Mouse (Mus musculus): ENCODE data around the gene Ces1c. TPM values are rescaled to one million over a fixed set of nuclear protein-coding genes. Genes with fewer than 3 reads are reported as not detected.

Gene Ces1c
- polyA plus RNA-seq, 1 experiment from 2014 or later, result not detected

DNA sequence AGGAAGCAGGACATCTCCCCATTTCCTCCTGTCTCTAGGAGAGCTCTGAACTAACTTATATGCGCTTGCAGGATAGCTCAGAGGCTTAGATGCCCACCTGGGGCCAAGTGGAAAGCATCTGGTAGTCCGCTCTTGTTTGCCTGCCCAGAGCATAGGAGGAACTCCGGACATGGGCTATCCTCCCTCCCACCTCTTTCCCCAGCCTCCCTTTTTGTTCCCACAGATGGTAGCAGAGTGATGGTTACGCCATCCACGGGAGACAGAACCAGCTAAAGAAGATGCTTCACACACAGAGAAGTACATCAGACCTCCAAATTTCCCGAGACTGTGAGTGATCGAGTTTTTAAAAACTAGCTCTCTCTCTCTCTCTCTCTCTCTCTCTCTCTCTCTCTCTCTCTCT lies 42.9 kb downstream of the Ces1c start:
- Histone ChIP-seq H3K36me3 (ENCODE audit: insufficient read depth) (no peaks in the 10 kb centered on the region), H3K9ac (no peak overlapping the region), H3K9me3 (ENCODE audit: low read depth, low read length) (no peaks in the 10 kb centered on the region), H3K27me3 (ENCODE audit: insufficient read depth, low read length) (no peaks in the 10 kb centered on the region), H3K4me1 (ENCODE audit: insufficient read depth) (no peaks in the 10 kb centered on the region; the same call in 1 of the 2 replicates), H3K4me3 (ENCODE audit: low read depth, low read length) (no peak overlapping the region), H3K27ac (ENCODE audit: low read depth) (no peak overlapping the region), H3K4me2 (peak overlapping the region; percentile 40; the same call in 1 of the 2 replicates)
- ATAC-seq (ENCODE audit: insufficient read depth) (peak; percentile 52), DNase-seq (peak; percentile 17)
- 16% methylated on average over 7 of the region's 7 CpGs for WGBS
- no peak for TF ChIP-seq CTCF (IDR thresholded peaks at IDR 0.05; ENCODE audit: low read depth)

DNA sequence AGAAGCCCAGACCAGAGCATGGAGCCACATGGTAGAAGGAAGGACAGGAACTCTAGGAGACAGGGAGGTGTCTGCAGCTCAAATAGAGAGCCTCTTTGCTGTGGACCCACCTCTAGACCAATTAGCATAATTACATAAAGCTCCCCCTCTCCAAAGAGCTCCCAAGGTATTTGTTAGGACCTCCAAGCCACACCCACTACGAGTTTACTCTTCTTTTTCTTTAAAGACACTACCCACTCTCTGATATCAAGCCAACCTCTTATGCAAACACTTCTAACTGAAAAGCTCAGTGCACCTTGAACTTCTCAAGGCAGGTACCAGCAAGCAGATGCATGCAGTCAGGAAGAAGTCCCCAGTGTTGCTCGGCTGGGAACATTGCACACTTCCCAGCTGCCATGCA lies 51.2 kb downstream of the Ces1c start, which contains the start of gene Ces1b:
Ces1b (minus strand) TSS at position 131 of the 400 bp plus-strand sequence.
- ATAC-seq (ENCODE audit: insufficient read depth), result no peak
- H3K27me3 ChIP-seq (ENCODE audit: insufficient read depth, low read length), result no peaks in the 10 kb centered on the region
- no peaks in the 10 kb centered on the region for H3K4me1 ChIP-seq (ENCODE audit: insufficient read depth)
- H3K27ac ChIP-seq (ENCODE audit: low read depth), result no peak within 1 kb of the TSS
- 46% methylated on average over 2 of the region's 2 CpGs for WGBS
- DNase-seq, result no peak
- H3K9ac ChIP-seq, result no peak within 1 kb of the TSS
- no peaks in the 10 kb centered on the region for H3K9me3 ChIP-seq (ENCODE audit: low read depth, low read length)
- H3K36me3 ChIP-seq (ENCODE audit: insufficient read depth), result no peaks in the 10 kb centered on the region
- no peak within 1 kb of the TSS for H3K4me3 ChIP-seq (ENCODE audit: low read depth, low read length)
- no peak for TF ChIP-seq CTCF (IDR thresholded peaks at IDR 0.05; ENCODE audit: low read depth)
- H3K4me2 ChIP-seq, result no peak within 1 kb of the TSS

DNA sequence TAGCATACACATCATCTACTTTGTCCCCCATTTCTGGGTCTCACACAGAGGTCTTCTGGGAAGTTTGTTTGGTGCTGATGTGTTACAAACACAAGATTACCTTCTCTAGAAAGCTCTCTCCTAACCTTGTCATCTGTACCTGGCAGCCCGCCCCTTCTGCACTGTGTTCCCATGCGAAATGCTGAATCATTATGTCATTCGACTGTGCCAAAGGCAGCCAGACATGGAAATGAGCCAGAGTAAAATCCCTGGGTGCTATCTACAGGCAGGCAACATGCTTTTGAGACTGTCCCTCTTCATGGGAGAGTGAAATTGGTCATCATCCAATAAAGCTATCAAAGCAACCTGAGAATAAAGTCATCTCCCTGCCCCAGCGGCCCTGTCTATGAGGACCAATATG lies 55.8 kb downstream of the Ces1c start:
- H3K4me3 ChIP-seq (ENCODE audit: low read depth, low read length), result no peak overlapping the region
- no peaks in the 10 kb centered on the region for H3K27me3 ChIP-seq (ENCODE audit: insufficient read depth, low read length)
- 81% methylated on average over 4 of the region's 4 CpGs for WGBS
- H3K9ac ChIP-seq, result no peak overlapping the region
- H3K27ac ChIP-seq (ENCODE audit: low read depth), result no peak overlapping the region
- ATAC-seq (ENCODE audit: insufficient read depth) (no peak), DNase-seq (no peak)
- H3K9me3 ChIP-seq (ENCODE audit: low read depth, low read length), result no peaks in the 10 kb centered on the region
- H3K36me3 ChIP-seq (ENCODE audit: insufficient read depth), result no peaks in the 10 kb centered on the region
- TF ChIP-seq CTCF (IDR thresholded peaks at IDR 0.05; ENCODE audit: low read depth), result no peak
- H3K4me2 ChIP-seq, result no peak overlapping the region
- H3K4me1 ChIP-seq (ENCODE audit: insufficient read depth), result no peaks in the 10 kb centered on the region

DNA sequence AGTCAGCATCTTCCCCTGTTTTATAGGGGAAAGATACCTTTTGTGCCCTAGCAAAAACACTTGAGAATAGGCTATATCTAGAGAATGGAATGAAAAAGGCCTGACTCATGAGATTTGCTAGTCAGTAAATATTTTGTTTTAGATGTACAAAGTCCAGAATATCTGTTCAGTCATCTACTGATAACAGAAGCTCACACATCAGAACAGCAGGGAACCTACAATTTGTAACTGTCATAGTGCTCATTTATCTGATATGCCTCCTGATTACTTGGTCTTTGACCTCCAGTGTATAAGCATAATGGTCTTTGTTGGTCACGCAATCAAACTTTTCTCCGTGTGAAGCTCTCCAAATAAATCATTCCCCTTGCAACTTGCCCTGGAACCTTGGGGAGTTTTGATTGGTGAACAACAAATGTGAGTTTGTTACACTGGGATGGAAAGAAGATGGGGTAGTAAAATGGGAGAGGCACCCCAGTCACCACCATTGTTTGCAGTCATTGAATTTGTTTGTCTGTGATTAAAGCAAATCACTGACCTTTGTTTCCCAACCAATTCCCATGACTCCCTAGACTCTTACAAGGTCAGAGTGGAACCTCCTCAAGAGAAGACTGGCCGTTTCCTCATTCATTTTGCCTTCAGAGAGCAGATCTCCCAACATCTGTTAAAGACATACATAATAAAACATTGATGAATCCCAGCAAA lies 67.5 kb downstream of the Ces1c start:
- WGBS, result 55% methylated on average over 3 of the region's 3 CpGs
- Histone ChIP-seq H3K9ac (no peak overlapping the region), H3K27ac (ENCODE audit: low read depth) (no peak overlapping the region), H3K4me3 (ENCODE audit: low read depth, low read length) (no peak overlapping the region), H3K9me3 (ENCODE audit: low read depth, low read length) (no peaks in the 10 kb centered on the region), H3K4me1 (ENCODE audit: insufficient read depth) (no peaks in the 10 kb centered on the region), H3K36me3 (ENCODE audit: insufficient read depth) (no peaks in the 10 kb centered on the region), H3K27me3 (ENCODE audit: insufficient read depth, low read length) (no peaks in the 10 kb centered on the region), H3K4me2 (no peak overlapping the region)
- no peak for ATAC-seq (ENCODE audit: insufficient read depth)
- TF ChIP-seq CTCF (IDR thresholded peaks at IDR 0.05; ENCODE audit: low read depth), result no peak
- no peak for DNase-seq

DNA sequence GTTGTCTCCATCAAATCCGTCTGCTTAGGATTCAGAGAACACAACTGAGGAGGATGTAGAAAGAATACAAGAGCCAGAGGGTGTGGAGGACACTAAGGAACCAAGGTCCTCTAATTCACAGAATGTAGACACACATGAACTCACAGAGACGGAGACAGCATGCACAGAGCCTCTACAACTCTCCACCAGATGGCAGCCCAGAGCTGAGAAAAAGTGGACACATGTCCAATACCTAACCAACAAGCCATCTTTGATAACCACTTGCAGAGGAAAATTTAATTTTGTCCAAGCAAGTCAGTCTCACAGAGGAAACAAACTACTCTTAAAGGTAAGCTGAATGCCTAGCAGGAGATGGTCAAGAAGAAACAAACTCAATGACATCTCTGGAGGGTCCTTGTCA lies 71.9 kb downstream of the Ces1c start:
- Histone ChIP-seq H3K4me1 (ENCODE audit: insufficient read depth) (no peaks in the 10 kb centered on the region), H3K36me3 (ENCODE audit: insufficient read depth) (no peaks in the 10 kb centered on the region), H3K9ac (no peak overlapping the region), H3K4me2 (no peak overlapping the region), H3K4me3 (ENCODE audit: low read depth, low read length) (no peak overlapping the region), H3K27me3 (ENCODE audit: insufficient read depth, low read length) (no peaks in the 10 kb centered on the region), H3K27ac (ENCODE audit: low read depth) (no peak overlapping the region), H3K9me3 (ENCODE audit: low read depth, low read length) (no peaks in the 10 kb centered on the region)
- ATAC-seq (ENCODE audit: insufficient read depth) (no peak), DNase-seq (peak; percentile 91)
- peak; percentile 86 for TF ChIP-seq CTCF (IDR thresholded peaks at IDR 0.05; ENCODE audit: low read depth)
- WGBS, result 9% methylated on average over 2 of the region's 2 CpGs

DNA sequence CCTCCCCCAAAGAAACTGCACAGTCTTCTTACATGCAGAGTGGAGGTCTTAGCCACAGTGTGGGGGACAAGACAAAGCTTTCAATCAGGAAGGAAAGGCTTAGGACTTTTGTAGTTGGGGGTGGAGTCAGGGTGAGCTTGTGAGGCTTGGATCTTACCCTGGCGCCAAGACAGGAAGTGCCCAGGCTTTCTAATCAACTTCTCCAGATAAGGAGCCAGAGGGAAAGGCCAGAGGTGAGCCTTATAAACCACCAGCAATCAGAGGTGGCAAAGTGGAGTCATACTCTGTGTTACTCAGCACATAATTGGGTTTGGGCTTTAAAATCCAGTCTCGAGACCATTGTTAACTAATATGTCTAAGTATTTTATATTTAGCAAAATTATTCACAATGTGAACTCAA lies 75.8 kb downstream of the Ces1c start:
- Histone ChIP-seq H3K36me3 (ENCODE audit: insufficient read depth) (no peaks in the 10 kb centered on the region), H3K4me2 (no peak overlapping the region), H3K27me3 (ENCODE audit: insufficient read depth, low read length) (no peaks in the 10 kb centered on the region), H3K27ac (ENCODE audit: low read depth) (no peak overlapping the region), H3K4me3 (ENCODE audit: low read depth, low read length) (no peak overlapping the region), H3K9ac (no peak overlapping the region), H3K4me1 (ENCODE audit: insufficient read depth) (no peaks in the 10 kb centered on the region), H3K9me3 (ENCODE audit: low read depth, low read length) (no peaks in the 10 kb centered on the region)
- DNase-seq (peak; percentile 24), ATAC-seq (ENCODE audit: insufficient read depth) (no peak)
- no peak for TF ChIP-seq CTCF (IDR thresholded peaks at IDR 0.05; ENCODE audit: low read depth)
- 30% methylated on average over 2 of the region's 2 CpGs for WGBS

Other genes with a start within 250 kb of the Ces1c start
- gene Capns2, start 229.9 kb downstream of the Ces1c start, polyA plus RNA-seq (2014; fragmentation: Nextera tagmentation; extraction: Ambion mirVana), result 0.26 and 1.2 TPM in 2 replicates
- 0.08 and 0.16 TPM in 2 replicates for gene Slc6a2, start 171.2 kb downstream of the Ces1c start, polyA plus RNA-seq (2014; fragmentation: Nextera tagmentation; extraction: Ambion mirVana)
- gene Ces1a, start 83.1 kb downstream of the Ces1c start, polyA plus RNA-seq (2014; fragmentation: Nextera tagmentation; extraction: Ambion mirVana), result not detected in 2 replicates
- not detected in 2 replicates for gene Ces1b, start 51.3 kb downstream of the Ces1c start, polyA plus RNA-seq (2014; fragmentation: Nextera tagmentation; extraction: Ambion mirVana)
- gene Ces1d, start 66.6 kb upstream of the Ces1c start, polyA plus RNA-seq (2014; fragmentation: Nextera tagmentation; extraction: Ambion mirVana), result 17.6 and 18.5 TPM in 2 replicates
- gene Ces1e, start 98.3 kb upstream of the Ces1c start, polyA plus RNA-seq (2014; fragmentation: Nextera tagmentation; extraction: Ambion mirVana), result 0.09 and 0.17 TPM in 2 replicates
- 4.3 and 5.6 TPM in 2 replicates for gene Ces1f, start 148.5 kb upstream of the Ces1c start, polyA plus RNA-seq (2014; fragmentation: Nextera tagmentation; extraction: Ambion mirVana)
- gene Ces1g, start 206.0 kb upstream of the Ces1c start, polyA plus RNA-seq (2014; fragmentation: Nextera tagmentation; extraction: Ambion mirVana), result 0.46 and 0.55 TPM in 2 replicates
- gene Ces1h, start 248.4 kb upstream of the Ces1c start, polyA plus RNA-seq (2014; fragmentation: Nextera tagmentation; extraction: Ambion mirVana), result not detected in 2 replicates

All from lung, embryonic 14.5 days (tissue).